Mouse (Mus musculus): Measurements from ENCODE around the gene Pnpla6.

- TF ChIP-seq HCFC1 (IDR thresholded peaks at IDR 0.05; ENCODE audit: borderline replicate concordance, insufficient read depth, low read length) (no peak), ZNF384 (IDR thresholded peaks at IDR 0.05; ENCODE audit: low read depth, low read length) (no peak), CHD2 (IDR thresholded peaks at IDR 0.05; ENCODE audit: low read depth, low read length) (no peak)
Observed at GRCm38 (mm10) chr8:3507979-3508754, 7.0 kb upstream of the Pnpla6 start.

Measured in ES-E14 (cell line).